Mouse (Mus musculus) cortical plate, adult 2 months (tissue): ENCODE measurements around the gene Stx3.
A peak's percentile ranks its signal among the peaks of the same experiment; 100 is the strongest.

Source experiments
- CTCF ChIP-seq: fragments of 200-500 bp; IDR thresholded peaks from 2 replicates; pipeline ENCODE4 v1.5.1; 2011; ENCODE audit warnings: mild to moderate bottlenecking, control low read depth, low read length; ENCODE audit not compliant: insufficient read depth; ENCODE audit errors: extremely low read depth
- POLR2A ChIP-seq: fragments of 200-500 bp; IDR thresholded peaks from 2 replicates; pipeline ENCODE4 v1.6.1; 2011; ENCODE audit warnings: mild to moderate bottlenecking, low read length, control low read depth; ENCODE audit not compliant: insufficient read depth; ENCODE audit errors: extremely low read depth

GRCm38 (mm10) chr19:11768163-11768562 is 51.0 kb downstream of the Stx3 start:
- no peak for TF ChIP-seq POLR2A
- peak; percentile 70 for TF ChIP-seq CTCF
